Mouse (Mus musculus) kidney, embryonic 14.5 days (tissue): ENCODE results near the gene Wdr5b. TPM values are rescaled to one million over a fixed set of nuclear protein-coding genes. Genes with fewer than 3 reads are reported as not detected.

Source experiments
- ATAC-seq: fragments of 200-750 bp; cut with Nextera tagmentation; 2 replicates; pipeline ENCODE4 v1.8.0; 2017; ENCODE audit warnings: moderate number of reproducible peaks, mild to moderate bottlenecking, moderate TSS enrichment, moderate library complexity; ENCODE audit not compliant: low FRiP score, low TSS enrichment
- H3K27ac ChIP-seq: fragments of 300-500 bp; sonication (generic); 2 replicates; pipeline ENCODE4 v1.5.1; 2014; ENCODE audit warnings: low read depth, mild to moderate bottlenecking, low read length, moderate library complexity, mixed read lengths
- H3K27me3 ChIP-seq: fragments of 300-500 bp; sonication (generic); 2 replicates; pipeline ENCODE4 v1.6.1; 2014; ENCODE audit warnings: mild to moderate bottlenecking, low read length; ENCODE audit not compliant: control insufficient read depth, insufficient read depth
- H3K36me3 ChIP-seq: fragments of 300-500 bp; sonication (generic); 2 replicates; pipeline ENCODE4 v1.6.1; 2014; ENCODE audit warnings: low read length, mixed read lengths; ENCODE audit not compliant: control insufficient read depth, insufficient read depth
- H3K4me1 ChIP-seq: fragments of 300-500 bp; sonication (generic); 2 replicates; pipeline ENCODE4 v1.6.1; 2014; ENCODE audit warnings: low read length, mixed read lengths; ENCODE audit not compliant: control insufficient read depth, insufficient read depth
- H3K4me2 ChIP-seq: fragments of 300-500 bp; sonication (generic); replicated peaks from 2 replicates; pipeline ENCODE4 v1.6.1; 2014; ENCODE audit warnings: low read depth, mild to moderate bottlenecking, low read length
- H3K4me3 ChIP-seq: fragments of 300-500 bp; sonication (generic); 2 replicates; pipeline ENCODE4 v1.5.1; 2014; ENCODE audit warnings: mild to moderate bottlenecking, low read length
- H3K9ac ChIP-seq: fragments of 300-500 bp; sonication (generic); 2 replicates; pipeline ENCODE4 v1.6.1; 2014; ENCODE audit warnings: low read depth, mild to moderate bottlenecking, low read length, moderate library complexity
- H3K9me3 ChIP-seq: fragments of 300-500 bp; sonication (generic); 2 replicates; pipeline ENCODE4 v1.6.1; 2016; ENCODE audit warnings: low read length; ENCODE audit not compliant: control insufficient read depth
- WGBS: fragments of 180-500 bp; shearing (Covaris S2); extraction: QIAGEN DNeasy Blood & Tissue Kit; methylation state at CpG from one replicate; pipeline ENCODE4 v1.1.7; 2014; 5-methylcytosine and 5-hydroxymethylcytosine counted together
- polyA plus RNA-seq: library from polyadenylated mRNA; unstranded; fragments of >200 nt; fragmentation: Nextera tagmentation; extraction: Ambion mirVana; gene quantifications from 2 replicates; pipeline ENCODE4 v1.2.1, GENCODE M21; 2014

Wdr5b gene
- polyA plus RNA-seq, 1 experiment from 2014 or later, result 9.6 TPM

- H3K4me2 ChIP-seq, result no peak overlapping the region
- H3K4me3 ChIP-seq, result no peak overlapping the region
- no peaks in the 10 kb centered on the region for H3K27me3 ChIP-seq
- no peak overlapping the region for H3K27ac ChIP-seq
- peaks cover 15% of the 10 kb centered on the region for H3K4me1 ChIP-seq
- WGBS, result 85% methylated on average over 5 of the region's 5 CpGs
- no peak overlapping the region for H3K9ac ChIP-seq
- no peaks in the 10 kb centered on the region for H3K9me3 ChIP-seq
- H3K36me3 ChIP-seq, result peaks cover 12% of the 10 kb centered on the region; the same call in 1 of the 2 replicates
- ATAC-seq, result no peak
These were observed 23.9 kb downstream of the Wdr5b start for GRCm38 (mm10) chr16:36064904-36065303.

- no peak overlapping the region for H3K4me3 ChIP-seq
- no peak overlapping the region for H3K4me2 ChIP-seq
These were observed 26.7 kb downstream of the Wdr5b start for GRCm38 (mm10) chr16:36067694-36068093.

GRCm38 (mm10) chr16:36068356-36068755, 27.4 kb downstream of the Wdr5b start:
- H3K4me1 ChIP-seq, result peaks cover 20% of the 10 kb centered on the region
- no peaks in the 10 kb centered on the region for H3K9me3 ChIP-seq
- no peak overlapping the region for H3K4me2 ChIP-seq
- H3K4me3 ChIP-seq, result no peak overlapping the region
- H3K27me3 ChIP-seq, result no peaks in the 10 kb centered on the region
- peaks cover 12% of the 10 kb centered on the region; the same call in 1 of the 2 replicates for H3K36me3 ChIP-seq
- H3K9ac ChIP-seq, result no peak overlapping the region
- H3K27ac ChIP-seq, result no peak overlapping the region
- WGBS, result 62% methylated on average over 3 of the region's 3 CpGs
- ATAC-seq, result no peak

More at GRCm38 (mm10) chr16:36067694-36068093, 26.7 kb downstream of the Wdr5b start:
- peaks cover 12% of the 10 kb centered on the region; the same call in 1 of the 2 replicates for H3K36me3 ChIP-seq
- H3K9me3 ChIP-seq, result no peaks in the 10 kb centered on the region
- H3K27me3 ChIP-seq, result no peaks in the 10 kb centered on the region
- ATAC-seq, result no peak
- H3K27ac ChIP-seq, result no peak overlapping the region
- peaks cover 20% of the 10 kb centered on the region for H3K4me1 ChIP-seq
- 62% methylated on average over 2 of the region's 2 CpGs for WGBS
- H3K9ac ChIP-seq, result no peak overlapping the region

- Histone ChIP-seq H3K9me3 (no peaks in the 10 kb centered on the region), H3K27ac (no peak overlapping the region), H3K4me3 (peak overlapping the region; percentile 83), H3K27me3 (no peaks in the 10 kb centered on the region), H3K36me3 (peaks cover 12% of the 10 kb centered on the region; the same call in 1 of the 2 replicates), H3K4me2 (peak overlapping the region; percentile 70), H3K4me1 (peaks cover 20% of the 10 kb centered on the region), H3K9ac (peak overlapping the region; percentile 82; the same call in 1 of the 2 replicates)
- 30% methylated on average over 9 of the region's 9 CpGs for WGBS
- ATAC-seq, result no peak
These were observed 29.0 kb downstream of the Wdr5b start for GRCm38 (mm10) chr16:36069819-36070575.

GRCm38 (mm10) chr16:36071071-36071449, 30.1 kb downstream of the Wdr5b start:
- H3K27me3 ChIP-seq, result no peaks in the 10 kb centered on the region
- 0% methylated on average over 14 of the region's 16 CpGs for whole genome bisulfite sequencing
- H3K4me3 ChIP-seq, result peak overlapping the region; percentile 83
- peaks cover 20% of the 10 kb centered on the region for H3K4me1 ChIP-seq
- peak overlapping the region; percentile 82 for H3K9ac ChIP-seq
- no peaks in the 10 kb centered on the region for H3K9me3 ChIP-seq
- H3K36me3 ChIP-seq, result peaks cover 12% of the 10 kb centered on the region; the same call in 1 of the 2 replicates
- H3K27ac ChIP-seq, result peak overlapping the region; percentile 98
- ATAC-seq, result no peak; the same call in 1 of the 2 replicates
- peak overlapping the region; percentile 70 for H3K4me2 ChIP-seq

GRCm38 (mm10) chr16:36071450-36072379, 30.7 kb downstream of the Wdr5b start, which contains the start of the genes Fam162a and Ccdc58:
TSS of gene Fam162a (minus strand) at chr16:36071594.
TSS of gene Ccdc58 (plus strand) at chr16:36071685.
- Histone ChIP-seq H3K4me3 (peak within 1 kb of the TSS; percentile 83), H3K9ac (peak within 1 kb of the TSS; percentile 82), H3K9me3 (no peaks in the 10 kb centered on the region), H3K4me2 (peak within 1 kb of the TSS; percentile 70), H3K4me1 (peaks cover 20% of the 10 kb centered on the region), H3K27ac (peak within 1 kb of the TSS; percentile 98), H3K36me3 (peaks cover 12% of the 10 kb centered on the region; the same call in 1 of the 2 replicates), H3K27me3 (no peaks in the 10 kb centered on the region)
- ATAC-seq, result peak; percentile 95
- WGBS, result under 1% methylated on average over 72 of the region's 81 CpGs

GRCm38 (mm10) chr16:36072410-36073011, 31.5 kb downstream of the Wdr5b start:
- peaks cover 9% of the 10 kb centered on the region; the same call in 1 of the 2 replicates for H3K36me3 ChIP-seq
- peak overlapping the region; percentile 82 for H3K9ac ChIP-seq
- H3K4me3 ChIP-seq, result peak overlapping the region; percentile 83
- H3K4me1 ChIP-seq, result peaks cover 20% of the 10 kb centered on the region
- no peak for ATAC-seq
- no peaks in the 10 kb centered on the region for H3K27me3 ChIP-seq
- 28% methylated on average over 8 of the region's 8 CpGs for WGBS
- peak overlapping the region; percentile 70 for H3K4me2 ChIP-seq
- H3K27ac ChIP-seq, result peak overlapping the region; percentile 98
- no peaks in the 10 kb centered on the region for H3K9me3 ChIP-seq

GRCm38 (mm10) chr16:36074772-36075171, 33.8 kb downstream of the Wdr5b start:
- H3K36me3 ChIP-seq, result no peaks in the 10 kb centered on the region; the same call in 1 of the 2 replicates

More at GRCm38 (mm10) chr16:36074772-36075171, 33.8 kb downstream of the Wdr5b start:
- H3K9ac ChIP-seq, result no peak overlapping the region
- H3K4me2 ChIP-seq, result no peak overlapping the region
- H3K4me3 ChIP-seq, result no peak overlapping the region
- H3K27ac ChIP-seq, result no peak overlapping the region
- H3K9me3 ChIP-seq, result no peaks in the 10 kb centered on the region
- peaks cover 6% of the 10 kb centered on the region for H3K4me1 ChIP-seq
- no peak for ATAC-seq
- no peaks in the 10 kb centered on the region for H3K27me3 ChIP-seq
- 94% methylated on average over 3 of the region's 3 CpGs for WGBS
